Mouse (Mus musculus): ENCODE measurements around the gene Coro1a. TPM values are rescaled to one million over a fixed set of nuclear protein-coding genes. Genes with fewer than 3 reads are reported as not detected.
A peak's percentile ranks its signal among the peaks of the same experiment; 100 is the strongest.

The Coro1a gene
- total and polyA plus RNA-seq, 2 experiments from 2014 or later: 118 to 121 TPM

DNA sequence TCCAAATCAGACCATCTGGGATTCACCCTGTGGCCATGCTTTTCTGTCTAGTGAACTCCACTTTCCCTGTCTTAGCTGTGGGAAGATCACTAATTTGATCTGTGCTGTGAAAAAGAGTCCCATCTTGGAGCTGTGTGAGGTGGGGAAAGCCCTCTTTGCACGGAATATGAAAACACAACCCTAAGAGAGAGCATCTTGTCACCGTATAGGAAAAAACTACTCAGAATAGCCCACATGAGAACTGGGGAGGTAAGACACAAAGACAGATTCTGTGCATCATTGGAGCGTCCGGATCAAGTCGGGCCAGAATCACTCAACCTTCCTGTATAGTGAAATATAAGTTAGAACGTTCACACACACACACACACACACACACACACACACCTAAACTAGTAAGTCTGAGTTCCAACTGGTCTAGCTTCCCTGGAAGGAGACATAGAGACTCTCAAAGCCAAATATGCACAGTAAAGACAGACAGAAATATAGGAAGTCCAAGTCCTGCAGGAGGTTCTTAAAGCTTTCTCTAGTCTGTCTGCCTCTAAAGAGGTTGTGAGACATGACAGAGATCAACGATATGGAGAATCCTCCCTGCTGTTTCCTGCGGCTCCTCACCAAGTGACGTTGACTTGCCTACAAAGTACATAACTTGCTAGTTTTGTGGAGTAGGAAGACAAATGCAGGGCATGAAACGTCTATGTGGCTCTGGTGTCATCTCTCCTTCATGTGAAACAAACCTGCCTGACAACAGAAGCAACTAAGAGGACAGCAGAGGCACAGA is 777 bp upstream of the Coro1a start:
- Histone ChIP-seq H3K9me3 (ENCODE audit: low read length) (no peaks in the 10 kb centered on the region), H3K36me3 (ENCODE audit: insufficient read depth) (no peaks in the 10 kb centered on the region), H3K4me2 (ENCODE audit: low read depth) (no peak overlapping the region), H3K4me1 (ENCODE audit: insufficient read depth) (0 out of 2 replicates have a peak, but pooled peaks cover 3% of the 10 kb centered on the region), H3K4me3 (ENCODE audit: low read depth, low read length) (no peak overlapping the region), H3K9ac (no peak overlapping the region), H3K27me3 (ENCODE audit: insufficient read depth, low read length) (no peaks in the 10 kb centered on the region), H3K27ac (ENCODE audit: low read depth, low read length) (no peak overlapping the region)
- ATAC-seq: no peak
- no peak for DNase-seq
- WGBS: 87% methylated on average over 10 of the region's 10 CpGs
- TF ChIP-seq CTCF (IDR thresholded peaks at IDR 0.05; ENCODE audit: low read depth): no peak

- Histone ChIP-seq H3K4me1 (ENCODE audit: insufficient read depth) (peaks cover 13% of the 10 kb centered on the region; the same call in 1 of the 2 replicates), H3K4me2 (ENCODE audit: low read depth) (peak overlapping the region; percentile 66), H3K27me3 (ENCODE audit: insufficient read depth, low read length) (no peaks in the 10 kb centered on the region), H3K36me3 (ENCODE audit: insufficient read depth) (peaks cover 12% of the 10 kb centered on the region), H3K9me3 (ENCODE audit: low read length) (no peaks in the 10 kb centered on the region), H3K4me3 (ENCODE audit: low read depth, low read length) (peak overlapping the region; percentile 81), H3K9ac (peak overlapping the region; percentile 89), H3K27ac (ENCODE audit: low read depth, low read length) (peak overlapping the region; percentile 92)
- TF ChIP-seq CTCF (IDR thresholded peaks at IDR 0.05; ENCODE audit: low read depth): peak; percentile 39; the same call in 1 of the 2 replicates
- WGBS: 3% methylated on average over 39 of the region's 39 CpGs
- DNase-seq (peak; percentile 89), ATAC-seq (peak; percentile 92)
Observed at GRCm38 (mm10) chr7:126704121-126704980, 3.2 kb downstream of the Coro1a start.

DNA sequence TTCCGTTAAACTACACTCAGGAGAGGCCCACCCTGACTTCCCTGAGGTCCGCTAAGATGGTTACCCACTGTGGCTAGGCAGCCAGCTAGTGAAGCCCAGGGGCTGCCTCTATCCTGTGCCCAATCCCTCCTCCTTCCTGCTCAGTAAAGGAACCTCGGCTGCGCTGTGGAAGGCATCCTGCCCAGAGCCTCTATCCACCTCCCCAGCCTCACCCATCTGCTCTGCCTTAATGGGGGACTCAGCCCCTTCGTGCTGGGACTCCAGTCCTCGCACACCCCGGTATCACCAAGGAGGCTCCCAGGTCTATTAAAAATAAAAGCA is 3.9 kb downstream of the Coro1a start:
- 7% methylated on average over 7 of the region's 7 CpGs for WGBS
- ATAC-seq (peak; percentile 19), DNase-seq (peak; percentile 47)

DNA sequence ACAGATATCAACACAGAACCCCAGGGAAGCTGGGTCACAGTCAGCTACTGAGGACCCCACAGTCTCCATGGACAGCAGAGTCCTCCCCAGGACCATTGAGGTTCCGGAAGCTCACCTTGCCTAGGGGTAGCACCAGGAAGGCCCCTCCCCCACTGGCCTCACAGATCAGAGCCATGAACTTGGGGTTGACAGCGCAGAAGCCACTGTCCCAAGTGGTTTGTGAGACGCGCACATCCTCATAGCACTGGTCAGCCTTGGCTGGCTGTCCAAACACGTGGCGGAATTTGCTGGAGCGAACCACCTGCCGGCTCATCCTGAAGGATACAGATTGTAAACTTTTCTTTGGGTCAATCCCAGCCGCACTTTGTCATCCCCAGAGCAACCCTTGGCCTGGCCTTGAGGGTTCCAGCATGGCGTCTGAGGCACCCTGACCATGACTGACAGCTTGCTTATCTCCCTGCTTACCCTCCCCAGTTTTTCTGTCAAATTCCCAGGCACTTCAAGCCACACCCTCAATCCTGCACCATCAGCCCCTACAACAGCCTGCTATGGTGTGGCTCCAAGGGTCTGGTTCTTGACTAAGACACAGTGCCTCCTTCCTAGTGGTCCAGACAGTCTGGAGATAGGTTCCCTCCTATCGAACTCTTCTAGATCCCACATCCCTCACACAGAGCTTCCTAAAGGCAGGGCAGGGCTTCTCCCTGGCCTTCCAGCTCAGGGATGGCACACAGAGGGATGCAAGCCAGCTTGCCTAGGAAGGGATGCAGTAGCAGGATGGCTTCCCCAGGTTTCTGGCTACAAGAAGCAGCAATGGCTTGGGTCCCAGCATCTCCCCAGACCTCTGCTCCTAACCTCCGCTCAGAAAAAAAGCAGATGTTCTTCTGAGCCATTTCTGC is 4.5 kb downstream of the Coro1a start:
- DNase-seq (peak; percentile 24), ATAC-seq (no peak)
- peaks cover 13% of the 10 kb centered on the region; the same call in 1 of the 2 replicates for H3K4me1 ChIP-seq (ENCODE audit: insufficient read depth)
- no peak for TF ChIP-seq CTCF (IDR thresholded peaks at IDR 0.05; ENCODE audit: low read depth)
- H3K27ac ChIP-seq (ENCODE audit: low read depth, low read length): peak overlapping the region; percentile 92; the same call in 1 of the 2 replicates
- peak overlapping the region; percentile 66 for H3K4me2 ChIP-seq (ENCODE audit: low read depth)
- H3K36me3 ChIP-seq (ENCODE audit: insufficient read depth): peaks cover 21% of the 10 kb centered on the region
- WGBS: 81% methylated on average over 12 of the region's 12 CpGs
- H3K4me3 ChIP-seq (ENCODE audit: low read depth, low read length): peak overlapping the region; percentile 81
- peak overlapping the region; percentile 89 for H3K9ac ChIP-seq
- no peaks in the 10 kb centered on the region for H3K27me3 ChIP-seq (ENCODE audit: insufficient read depth, low read length)
- H3K9me3 ChIP-seq (ENCODE audit: low read length): no peaks in the 10 kb centered on the region

More for the DNA sequence above, 3.9 kb downstream of the Coro1a start:
- Histone ChIP-seq H3K27me3 (ENCODE audit: insufficient read depth, low read length) (no peaks in the 10 kb centered on the region), H3K36me3 (ENCODE audit: insufficient read depth) (peaks cover 19% of the 10 kb centered on the region), H3K4me2 (ENCODE audit: low read depth) (peak overlapping the region; percentile 66), H3K9me3 (ENCODE audit: low read length) (no peaks in the 10 kb centered on the region), H3K4me3 (ENCODE audit: low read depth, low read length) (peak overlapping the region; percentile 81), H3K27ac (ENCODE audit: low read depth, low read length) (peak overlapping the region; percentile 92; the same call in 1 of the 2 replicates), H3K4me1 (ENCODE audit: insufficient read depth) (peaks cover 13% of the 10 kb centered on the region; the same call in 1 of the 2 replicates), H3K9ac (peak overlapping the region; percentile 89)
- no peak for TF ChIP-seq CTCF (IDR thresholded peaks at IDR 0.05; ENCODE audit: low read depth)

DNA sequence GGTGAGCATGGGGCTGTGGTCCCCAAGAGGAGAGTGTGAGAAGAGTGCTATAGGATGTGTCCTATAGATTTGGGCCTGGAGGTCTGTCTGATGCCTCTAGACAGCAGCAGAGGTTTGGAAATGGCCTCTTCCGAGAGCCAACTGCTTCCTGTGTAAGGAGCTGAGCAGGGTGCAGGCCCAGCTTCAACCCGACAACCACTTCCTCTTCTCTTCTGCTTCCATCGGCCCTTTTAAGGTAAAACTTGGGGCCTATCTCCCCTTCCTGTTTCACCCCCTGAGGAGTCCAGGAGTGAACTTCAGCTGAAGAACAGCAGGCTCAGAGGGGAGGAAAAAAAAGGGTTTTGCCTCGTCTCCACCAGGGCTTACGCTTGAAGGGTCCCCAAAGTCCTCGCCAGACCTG is 5.2 kb downstream of the Coro1a start:
- peak overlapping the region; percentile 89; the same call in 1 of the 2 replicates for H3K9ac ChIP-seq
- H3K36me3 ChIP-seq (ENCODE audit: insufficient read depth): peaks cover 26% of the 10 kb centered on the region
- H3K4me2 ChIP-seq (ENCODE audit: low read depth): peak overlapping the region; percentile 66
- DNase-seq (no peak), ATAC-seq (no peak)
- no peaks in the 10 kb centered on the region for H3K9me3 ChIP-seq (ENCODE audit: low read length)
- no peak overlapping the region for H3K4me3 ChIP-seq (ENCODE audit: low read depth, low read length)
- peaks cover 13% of the 10 kb centered on the region; the same call in 1 of the 2 replicates for H3K4me1 ChIP-seq (ENCODE audit: insufficient read depth)
- 88% methylated on average over 6 of the region's 6 CpGs for WGBS
- no peak for TF ChIP-seq CTCF (IDR thresholded peaks at IDR 0.05; ENCODE audit: low read depth)
- no peaks in the 10 kb centered on the region for H3K27me3 ChIP-seq (ENCODE audit: insufficient read depth, low read length)
- H3K27ac ChIP-seq (ENCODE audit: low read depth, low read length): no peak overlapping the region
